Mouse (Mus musculus) activated CD4-positive, CD25-positive, alpha-beta regulatory T cell, adult 4 months (primary cell): ENCODE data around the gene Trim62. TPM values are rescaled to one million over a fixed set of nuclear protein-coding genes. Genes with fewer than 3 reads are reported as not detected.

Experiments
- polyA plus RNA-seq, 2 experiments: library from polyadenylated mRNA; unstranded; fragments of 100-300 nt; shearing (Covaris generic); gene quantifications; one replicate each; pipeline ENCODE4 v1.2.1; 2017

Gene Trim62
- polyA plus RNA-seq, 2 experiments from 2014 or later: 0.96 to 1.6 TPM

Other genes with a start within 250 kb of the Trim62 start
- gene Phc2, start 228.9 kb upstream of the Trim62 start, polyA plus RNA-seq: 10 to 100 TPM; 12.2 to 14.2 TPM
- not detected for gene A3galt2, start 128.2 kb upstream of the Trim62 start, polyA plus RNA-seq
- gene Zfp362, start 77.5 kb upstream of the Trim62 start, polyA plus RNA-seq: 10 to 100 TPM in 1 of 2 experiments, 1 to 10 TPM in 1; 6.9 to 13.2 TPM
- gene Azin2, start 78.9 kb downstream of the Trim62 start, polyA plus RNA-seq: under 1 TPM in 1 of 2 experiments, not detected in 1; 0.34 TPM
- gene Ak2, start 108.4 kb downstream of the Trim62 start, polyA plus RNA-seq: 100 to 1,000 TPM in 1 of 2 experiments, 10 to 100 TPM in 1; 62.4 to 108 TPM
- 10 to 100 TPM; 18.9 TPM for gene Rnf19b, start 174.7 kb downstream of the Trim62 start, polyA plus RNA-seq
- not detected for gene Tmem54, start 222.0 kb downstream of the Trim62 start, polyA plus RNA-seq
- gene Hpca, start 238.5 kb downstream of the Trim62 start, polyA plus RNA-seq: not detected